Mouse (Mus musculus): Measurements from ENCODE around the gene Cpne2. TPM values are rescaled to one million over a fixed set of nuclear protein-coding genes. Genes with fewer than 3 reads are reported as not detected.

Cpne2 gene
- total RNA-seq, 2 experiments from 2014 or later: 53.9 to 106 TPM

DNA sequence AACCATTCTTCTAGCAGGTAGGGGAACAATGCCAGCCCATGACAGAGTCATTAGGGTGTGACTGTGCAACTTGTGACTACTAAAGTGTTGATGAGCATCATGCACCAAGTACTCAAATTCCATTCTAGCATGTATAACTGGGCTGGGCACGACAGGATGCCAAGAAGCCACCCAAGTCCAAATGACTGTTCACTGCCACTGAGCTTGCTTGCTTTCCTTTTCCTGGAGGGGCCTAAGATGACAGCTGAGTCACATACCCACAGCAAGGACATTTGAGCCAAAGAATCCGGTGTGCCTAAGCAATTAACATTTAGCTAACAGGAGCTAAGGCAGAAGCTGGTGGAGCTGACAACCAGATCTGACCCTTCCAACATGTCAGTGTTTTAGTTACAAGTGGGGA lies 39.1 kb downstream of the Cpne2 start:
- ATAC-seq (replicated peaks; ENCODE audit: poor library complexity, severe bottlenecking): no peak

GRCm38 (mm10) chr8:94574159-94574907 lies 41.5 kb downstream of the Cpne2 start:
- ATAC-seq (replicated peaks; ENCODE audit: poor library complexity, severe bottlenecking): no peak

GRCm38 (mm10) chr8:94575148-94575547 lies 42.4 kb downstream of the Cpne2 start:
- ATAC-seq (replicated peaks; ENCODE audit: poor library complexity, severe bottlenecking): no peak

GRCm38 (mm10) chr8:94581820-94582483 lies 49.2 kb downstream of the Cpne2 start:
- no peak for ATAC-seq (replicated peaks; ENCODE audit: poor library complexity, severe bottlenecking)

- no peak for ATAC-seq (replicated peaks; ENCODE audit: poor library complexity, severe bottlenecking)
Measured at GRCm38 (mm10) chr8:94582569-94582968, 49.8 kb downstream of the Cpne2 start.

- peak; percentile 100 for ATAC-seq (replicated peaks; ENCODE audit: poor library complexity, severe bottlenecking)
Measured at GRCm38 (mm10) chr8:94584238-94584817, 51.5 kb downstream of the Cpne2 start.

DNA sequence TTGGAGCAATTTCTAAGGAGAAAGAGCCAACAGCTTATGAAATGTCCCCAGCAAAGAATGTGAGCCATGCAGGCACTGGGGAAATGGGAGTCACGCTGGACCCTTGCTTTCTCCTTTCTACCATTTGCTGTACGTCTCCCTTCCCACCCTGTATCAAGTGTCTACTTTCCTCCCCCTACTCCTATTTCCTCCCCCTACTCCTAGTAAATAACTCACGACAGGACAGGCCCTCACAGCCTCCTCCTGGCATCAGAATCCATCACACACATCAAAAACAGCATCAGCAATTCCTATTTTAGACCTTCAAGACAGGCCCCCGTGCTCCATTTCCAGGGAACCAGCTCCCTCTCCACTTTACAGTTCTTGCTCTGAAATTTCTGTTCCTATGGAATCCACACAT lies 58.9 kb downstream of the Cpne2 start:
- no peak for ATAC-seq (replicated peaks; ENCODE audit: poor library complexity, severe bottlenecking)

- peak; percentile 91 for ATAC-seq (replicated peaks; ENCODE audit: poor library complexity, severe bottlenecking)
Measured at GRCm38 (mm10) chr8:94594211-94594610, 61.4 kb downstream of the Cpne2 start.

- ATAC-seq (replicated peaks; ENCODE audit: poor library complexity, severe bottlenecking): no peak
Measured at GRCm38 (mm10) chr8:94600478-94600877, 67.7 kb downstream of the Cpne2 start.

- peak; percentile 23 for ATAC-seq (replicated peaks; ENCODE audit: poor library complexity, severe bottlenecking)
Measured at GRCm38 (mm10) chr8:94601034-94601606, 68.3 kb downstream of the Cpne2 start.

DNA sequence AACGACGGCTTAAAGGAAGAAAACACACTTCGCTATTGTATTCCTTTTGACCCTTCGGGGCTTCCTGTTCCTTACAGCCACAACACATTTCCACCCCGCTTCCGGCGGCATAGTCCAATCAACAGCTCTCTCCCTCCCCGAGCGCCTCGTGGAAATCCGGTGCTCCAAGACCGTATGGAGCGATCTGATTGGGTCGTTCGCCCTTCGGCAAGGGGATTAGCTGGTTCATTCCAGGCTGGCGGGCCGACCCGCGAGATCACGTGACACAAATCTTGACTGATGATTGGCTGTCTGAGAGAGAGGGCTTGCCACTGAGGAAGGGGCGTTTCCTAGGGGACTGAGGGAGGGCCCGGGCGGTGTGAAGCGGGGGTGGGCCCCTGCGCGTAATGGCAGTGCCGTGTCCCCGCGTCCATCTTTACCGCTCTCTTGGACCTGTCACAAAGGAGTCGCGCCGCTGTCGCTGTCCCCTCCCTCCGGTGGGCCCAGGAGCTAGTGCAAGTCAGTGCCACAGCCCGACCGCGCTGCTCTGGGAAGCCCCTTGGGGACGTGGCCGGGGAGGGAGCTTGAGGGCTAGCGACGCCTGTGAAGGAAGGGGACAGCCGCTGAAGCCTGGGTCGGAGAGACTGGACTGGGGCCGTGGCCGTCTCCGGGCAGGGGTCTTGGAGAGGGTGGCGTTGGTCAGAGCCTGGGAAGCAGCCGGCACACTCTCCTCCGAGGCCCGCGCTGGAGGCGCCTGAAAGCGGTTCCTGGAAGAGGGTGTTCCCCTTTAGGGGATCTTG lies 69.0 kb downstream of the Cpne2 start, which contains the start of the genes Rspry1 and Fam192a:
Rspry1 (plus strand) TSS at position 331 of the 779 bp plus-strand sequence.
Fam192a (minus strand) TSS at position 391 of the 779 bp plus-strand sequence.
- peak; percentile 92 for ATAC-seq (replicated peaks; ENCODE audit: poor library complexity, severe bottlenecking)

GRCm38 (mm10) chr8:94602471-94603131 lies 69.8 kb downstream of the Cpne2 start:
- peak; percentile 5 for ATAC-seq (replicated peaks; ENCODE audit: poor library complexity, severe bottlenecking)

- no peak for ATAC-seq (replicated peaks; ENCODE audit: poor library complexity, severe bottlenecking)
Measured at GRCm38 (mm10) chr8:94604030-94604429, 71.2 kb downstream of the Cpne2 start.

GRCm38 (mm10) chr8:94607064-94607463 lies 74.3 kb downstream of the Cpne2 start:
- ATAC-seq (replicated peaks; ENCODE audit: poor library complexity, severe bottlenecking): 0 out of 2 replicates have a peak, but pooled peaks have one; percentile 15

Other genes starting within 250 kb of the Cpne2 start
- not detected in 2 replicates for gene Slc12a3, start 203.8 kb upstream of the Cpne2 start, total RNA-seq (2014; fragmentation: Nextera tagmentation)
- gene Slc12a3, start 203.8 kb upstream of the Cpne2 start, total RNA-seq (2017): 0.26 TPM in 1 of 2 replicates, not detected in the other
- 81.6 and 83.0 TPM in 2 replicates for gene Herpud1, start 146.6 kb upstream of the Cpne2 start, total RNA-seq (2014; fragmentation: Nextera tagmentation)
- 80.3 and 95.4 TPM in 2 replicates for gene Herpud1, start 146.6 kb upstream of the Cpne2 start, total RNA-seq (2017)
- 35.8 and 43.0 TPM in 2 replicates for gene Nlrc5, start 98.6 kb upstream of the Cpne2 start, total RNA-seq (2014; fragmentation: Nextera tagmentation)
- gene Nlrc5, start 98.6 kb upstream of the Cpne2 start, total RNA-seq (2017): 19.3 and 19.4 TPM in 2 replicates
- gene Rspry1, start 68.9 kb downstream of the Cpne2 start, total RNA-seq (2014; fragmentation: Nextera tagmentation): 27.4 and 28.0 TPM in 2 replicates
- 29.9 and 33.0 TPM in 2 replicates for gene Rspry1, start 68.9 kb downstream of the Cpne2 start, total RNA-seq (2017)
- 30.4 and 64.9 TPM in 2 replicates for gene Fam192a, start 69.0 kb downstream of the Cpne2 start, total RNA-seq (2014; fragmentation: Nextera tagmentation)
- 84.6 and 99.4 TPM in 2 replicates for gene Fam192a, start 69.0 kb downstream of the Cpne2 start, total RNA-seq (2017)
- 36.4 and 44.0 TPM in 2 replicates for gene Arl2bp, start 133.6 kb downstream of the Cpne2 start, total RNA-seq (2014; fragmentation: Nextera tagmentation)
- gene Arl2bp, start 133.6 kb downstream of the Cpne2 start, total RNA-seq (2017): 41.1 and 100 TPM in 2 replicates
- not detected in 2 replicates for gene Pllp, start 163.3 kb downstream of the Cpne2 start, total RNA-seq (2014; fragmentation: Nextera tagmentation)
- not detected in 2 replicates for gene Pllp, start 163.3 kb downstream of the Cpne2 start, total RNA-seq (2017)
- not detected in 2 replicates for gene Ccl22, start 212.6 kb downstream of the Cpne2 start, total RNA-seq (2014; fragmentation: Nextera tagmentation)
- not detected in 2 replicates for gene Ccl22, start 212.6 kb downstream of the Cpne2 start, total RNA-seq (2017)
- 0.19 and 1.3 TPM in 2 replicates for gene Cx3cl1, start 239.0 kb downstream of the Cpne2 start, total RNA-seq (2014; fragmentation: Nextera tagmentation)
- gene Cx3cl1, start 239.0 kb downstream of the Cpne2 start, total RNA-seq (2017): not detected in 2 replicates